Mouse (Mus musculus) kidney, postnatal 0 days (tissue): ENCODE data around the gene Rabl3. TPM values are rescaled to one million over a fixed set of nuclear protein-coding genes. Genes with fewer than 3 reads are reported as not detected.

Source experiments
- ATAC-seq: fragments of 200-750 bp; cut with Nextera tagmentation; replicated peaks from 2 replicates; pipeline ENCODE4 v1.8.0; 2017; ENCODE audit warnings: low read depth, moderate number of reproducible peaks, moderate TSS enrichment, moderate library complexity; ENCODE audit not compliant: low FRiP score
- DNase-seq: peaks from one replicate; pipeline ENCODE4 v3.0.0-alpha.2; 2016; ENCODE audit warnings: low spot score
- H3K27ac ChIP-seq: fragments of 300-500 bp; sonication (generic); 2 replicates; pipeline ENCODE4 v1.5.1; 2014; ENCODE audit warnings: mild to moderate bottlenecking
- H3K27me3 ChIP-seq: fragments of 300-500 bp; sonication (generic); 2 replicates; pipeline ENCODE4 v1.6.1; 2014; ENCODE audit warnings: low read length, mixed read lengths; ENCODE audit not compliant: insufficient read depth
- H3K36me3 ChIP-seq: fragments of 300-500 bp; sonication (generic); 2 replicates; pipeline ENCODE4 v1.6.1; 2014; ENCODE audit warnings: low read length, mixed read lengths; ENCODE audit not compliant: insufficient read depth
- H3K4me1 ChIP-seq: fragments of 300-500 bp; sonication (generic); replicated peaks from 2 replicates; pipeline ENCODE4 v1.6.1; 2014; ENCODE audit warnings: antibody characterized with exemption, low read length, mixed read lengths; ENCODE audit not compliant: insufficient read depth
- H3K4me2 ChIP-seq: fragments of 300-500 bp; sonication (generic); 2 replicates; pipeline ENCODE4 v1.6.1; 2014; ENCODE audit warnings: mild to moderate bottlenecking, low read length, moderate library complexity, mixed read lengths
- H3K4me3 ChIP-seq: fragments of 300-500 bp; sonication (generic); replicated peaks from 2 replicates; pipeline ENCODE4 v1.5.1; 2014; ENCODE audit warnings: low read depth, low read length
- H3K9ac ChIP-seq: fragments of 300-500 bp; sonication (generic); 2 replicates; pipeline ENCODE4 v1.6.1; 2014; ENCODE audit warnings: low read depth, low read length
- H3K9me3 ChIP-seq: fragments of 300-500 bp; sonication (generic); replicated peaks from 2 replicates; pipeline ENCODE4 v1.6.1; 2016; ENCODE audit warnings: low read length, inconsistent platforms, mixed read lengths
- CTCF ChIP-seq: IDR thresholded peaks from 2 replicates; pipeline ENCODE4 v1.5.1; 2016; ENCODE audit warnings: antibody characterized with exemption, low read depth, mild to moderate bottlenecking, moderate library complexity
- WGBS: fragments of 180-500 bp; shearing (Covaris S2); extraction: QIAGEN DNeasy Blood & Tissue Kit; methylation state at CpG from one replicate; pipeline ENCODE4 v1.1.7; 2014; 5-methylcytosine and 5-hydroxymethylcytosine counted together
- polyA plus RNA-seq: library from polyadenylated mRNA; unstranded; fragments of >200 nt; fragmentation: Nextera tagmentation; extraction: Ambion mirVana; gene quantifications from 2 replicates; pipeline ENCODE4 v1.2.1, GENCODE M21; 2015

The Rabl3 gene
- polyA plus RNA-seq, 1 experiment from 2014 or later = 20.7 TPM

- no peak overlapping the region for H3K4me2 ChIP-seq
- no peaks in the 10 kb centered on the region for H3K27me3 ChIP-seq
- ATAC-seq (no peak), DNase-seq (no peak)
- no peaks in the 10 kb centered on the region for H3K4me1 ChIP-seq
- H3K9ac ChIP-seq = no peak overlapping the region
- no peak for TF ChIP-seq CTCF
- no peak overlapping the region for H3K4me3 ChIP-seq
- WGBS = 92% methylated on average over 7 of the region's 7 CpGs
- no peak overlapping the region for H3K27ac ChIP-seq
- H3K9me3 ChIP-seq = no peaks in the 10 kb centered on the region
- peaks cover 28% of the 10 kb centered on the region for H3K36me3 ChIP-seq
Measured at GRCm38 (mm10) chr16:37522100-37522697, 17.5 kb upstream of the Rabl3 start.

- TF ChIP-seq CTCF = no peak
- no peak overlapping the region for H3K27ac ChIP-seq
- H3K27me3 ChIP-seq = no peaks in the 10 kb centered on the region
- H3K9me3 ChIP-seq = no peaks in the 10 kb centered on the region
- no peak for DNase-seq
- no peaks in the 10 kb centered on the region for H3K4me1 ChIP-seq
- no peak for ATAC-seq
- H3K4me3 ChIP-seq = no peak overlapping the region
- H3K4me2 ChIP-seq = no peak overlapping the region
- WGBS = 79% methylated on average over 2 of the region's 2 CpGs
- no peak overlapping the region for H3K9ac ChIP-seq
- H3K36me3 ChIP-seq = peaks cover 22% of the 10 kb centered on the region
Measured at GRCm38 (mm10) chr16:37525121-37525520, 14.6 kb upstream of the Rabl3 start.

DNA sequence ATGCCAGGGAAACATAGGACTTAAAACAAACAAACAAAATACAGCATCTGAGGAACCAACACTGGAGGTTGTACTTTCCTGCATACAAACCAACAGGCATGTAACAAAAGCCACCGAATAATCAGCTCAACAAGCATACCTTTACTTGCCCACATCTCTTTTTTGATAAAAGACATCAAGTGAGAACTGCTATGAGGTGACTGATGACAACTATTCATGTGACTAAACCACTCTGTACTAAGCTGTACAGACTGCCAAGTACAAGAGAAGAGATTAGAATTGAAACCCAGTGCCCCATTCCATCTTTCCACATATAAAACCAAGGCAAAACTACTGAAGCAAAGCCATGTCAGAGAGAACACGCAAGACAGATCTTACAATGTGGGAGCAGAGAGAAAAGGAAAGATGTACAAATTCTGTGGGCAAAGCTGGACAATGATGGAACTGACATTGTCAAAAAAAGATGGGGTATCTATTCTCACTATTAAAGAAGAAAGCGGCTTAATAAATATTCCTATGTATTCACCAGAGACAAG, 12.9 kb upstream of the Rabl3 start:
- no peak overlapping the region for H3K27ac ChIP-seq
- no peak for TF ChIP-seq CTCF
- no peaks in the 10 kb centered on the region for H3K9me3 ChIP-seq
- no peaks in the 10 kb centered on the region for H3K4me1 ChIP-seq
- DNase-seq (no peak), ATAC-seq (no peak)
- H3K4me2 ChIP-seq = no peak overlapping the region
- no peak overlapping the region for H3K9ac ChIP-seq
- WGBS = 90% methylated on average over 3 of the region's 3 CpGs
- no peaks in the 10 kb centered on the region for H3K27me3 ChIP-seq
- H3K4me3 ChIP-seq = no peak overlapping the region
- H3K36me3 ChIP-seq = peaks cover 10% of the 10 kb centered on the region

- no peak for ATAC-seq
- no peak for DNase-seq
- Histone ChIP-seq H3K9ac (no peak overlapping the region), H3K27me3 (no peaks in the 10 kb centered on the region), H3K36me3 (peaks cover 1% of the 10 kb centered on the region; the same call in 1 of the 2 replicates), H3K27ac (no peak overlapping the region), H3K4me3 (no peak overlapping the region), H3K9me3 (no peaks in the 10 kb centered on the region), H3K4me2 (no peak overlapping the region), H3K4me1 (no peaks in the 10 kb centered on the region)
- no peak for TF ChIP-seq CTCF
- 91% methylated on average over 6 of the region's 6 CpGs for WGBS
Measured at GRCm38 (mm10) chr16:37530170-37530569, 9.5 kb upstream of the Rabl3 start.

GRCm38 (mm10) chr16:37532046-37532445, 7.6 kb upstream of the Rabl3 start:
- 93% methylated on average over 1 of the region's 1 CpGs for WGBS
- DNase-seq = no peak
- ATAC-seq = no peak
- Histone ChIP-seq H3K36me3 (peaks cover 5% of the 10 kb centered on the region; the same call in 1 of the 2 replicates), H3K4me2 (no peak overlapping the region), H3K4me3 (no peak overlapping the region), H3K27ac (no peak overlapping the region), H3K4me1 (no peaks in the 10 kb centered on the region), H3K27me3 (no peaks in the 10 kb centered on the region), H3K9ac (no peak overlapping the region), H3K9me3 (no peaks in the 10 kb centered on the region)
- no peak for TF ChIP-seq CTCF

DNA sequence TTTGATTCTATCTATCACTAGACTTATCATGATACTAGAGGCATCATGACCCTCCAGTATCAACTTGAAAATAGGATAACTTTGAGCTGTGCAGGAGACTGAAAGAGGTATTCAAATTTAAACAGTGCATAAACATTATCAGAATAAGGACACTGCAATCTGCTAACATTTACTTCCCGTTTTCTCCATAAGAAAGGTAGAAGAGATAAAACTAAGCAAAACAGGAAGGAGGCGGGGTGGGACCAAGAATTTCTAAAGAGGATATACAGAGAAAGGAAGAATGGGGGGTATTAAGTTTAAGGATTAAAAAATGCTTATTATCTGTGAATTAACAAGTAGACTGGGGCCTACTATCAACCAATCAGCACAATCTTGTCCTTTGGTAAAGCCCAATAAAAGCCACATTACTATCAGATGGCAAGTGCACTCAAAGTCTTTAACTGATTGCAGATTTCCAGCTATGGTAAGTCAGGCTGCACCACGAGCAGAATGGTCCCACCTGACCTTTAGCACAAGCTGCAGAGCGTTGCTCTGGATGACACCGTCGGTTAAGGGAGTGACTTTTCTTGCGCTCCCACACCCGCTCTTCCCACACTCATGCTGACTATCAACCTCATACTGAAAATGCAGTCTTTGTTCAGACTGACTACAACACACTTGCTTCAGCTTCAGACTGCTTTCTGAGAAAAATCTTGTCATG, 6.2 kb upstream of the Rabl3 start:
- ATAC-seq = no peak
- Histone ChIP-seq H3K27ac (no peak overlapping the region), H3K4me1 (no peaks in the 10 kb centered on the region; the same call in 1 of the 2 replicates), H3K36me3 (peaks cover 5% of the 10 kb centered on the region; the same call in 1 of the 2 replicates), H3K4me2 (no peak overlapping the region), H3K9ac (no peak overlapping the region), H3K9me3 (no peaks in the 10 kb centered on the region), H3K4me3 (no peak overlapping the region), H3K27me3 (no peaks in the 10 kb centered on the region)
- WGBS = 81% methylated on average over 8 of the region's 8 CpGs
- no peak for DNase-seq
- TF ChIP-seq CTCF = no peak
